Mouse (Mus musculus): ENCODE measurements around the gene B4galnt2. TPM values are rescaled to one million over a fixed set of nuclear protein-coding genes. Genes with fewer than 3 reads are reported as not detected.
A peak's percentile ranks its signal among the peaks of the same experiment; 100 is the strongest.
"Not testable (repeated sequence)": the region's sequence is repeated elsewhere in the genome, so short reads cannot be mapped to it uniquely, and the experiment has no call there.

B4galnt2 gene
- polyA plus RNA-seq, 1 experiment from 2014 or later, result not detected

GRCm38 (mm10) chr11:95879861-95880260 lies 34.8 kb downstream of the B4galnt2 start:
- H3K9ac ChIP-seq; H3K27me3 ChIP-seq; H3K4me3 ChIP-seq; H3K9me3 ChIP-seq; H3K4me2 ChIP-seq; H3K36me3 ChIP-seq; H3K4me1 ChIP-seq (replicated peaks); ATAC-seq (ENCODE audit: low FRiP score, low read depth); H3K27ac ChIP-seq (replicated peaks): not testable (repeated sequence)
- WGBS, result 67% methylated on average over 2 of the region's 2 CpGs

DNA sequence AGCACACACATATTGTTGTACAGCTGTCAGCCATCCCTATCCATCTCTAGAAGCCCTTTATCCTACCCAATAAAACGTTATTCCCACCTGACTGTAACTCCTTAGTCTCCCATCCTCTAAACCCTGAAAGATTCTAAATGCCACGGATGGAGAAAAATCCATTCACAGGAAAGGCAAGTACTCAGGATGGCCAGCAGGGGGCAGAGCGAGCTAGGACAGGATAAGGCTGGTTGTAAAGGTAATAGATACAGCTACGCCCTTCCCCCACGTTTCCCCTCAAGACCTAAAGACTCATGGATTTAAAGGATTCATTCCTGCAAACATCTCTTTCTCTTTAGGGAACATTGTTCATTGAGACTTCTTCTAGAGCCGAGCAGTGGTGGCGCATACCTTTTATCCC lies 38.4 kb downstream of the B4galnt2 start:
- no peaks in the 10 kb centered on the region for H3K27me3 ChIP-seq
- no peaks in the 10 kb centered on the region for H3K4me1 ChIP-seq (replicated peaks)
- peak overlapping the region; percentile 8; the same call in 1 of the 2 replicates for H3K4me3 ChIP-seq
- H3K9ac ChIP-seq, result no peak overlapping the region
- H3K27ac ChIP-seq (replicated peaks), result no peak overlapping the region
- 28% methylated on average over 7 of the region's 7 CpGs for WGBS
- no peaks in the 10 kb centered on the region for H3K9me3 ChIP-seq
- ATAC-seq (ENCODE audit: low FRiP score, low read depth), result no peak
- H3K36me3 ChIP-seq, result no peaks in the 10 kb centered on the region
- H3K4me2 ChIP-seq, result peak overlapping the region; percentile 42

GRCm38 (mm10) chr11:95875804-95876203 lies 38.9 kb downstream of the B4galnt2 start:
- Histone ChIP-seq H3K4me2 (peak overlapping the region; percentile 42), H3K27ac (replicated peaks) (no peak overlapping the region), H3K9ac (no peak overlapping the region), H3K36me3 (no peaks in the 10 kb centered on the region), H3K9me3 (no peaks in the 10 kb centered on the region), H3K27me3 (no peaks in the 10 kb centered on the region), H3K4me3 (peak overlapping the region; percentile 8; the same call in 1 of the 2 replicates), H3K4me1 (replicated peaks) (no peaks in the 10 kb centered on the region)
- WGBS, result 32% methylated on average over 9 of the region's 9 CpGs
- ATAC-seq (ENCODE audit: low FRiP score, low read depth), result 0 out of 2 replicates have a peak, but pooled peaks have one; percentile 19

DNA sequence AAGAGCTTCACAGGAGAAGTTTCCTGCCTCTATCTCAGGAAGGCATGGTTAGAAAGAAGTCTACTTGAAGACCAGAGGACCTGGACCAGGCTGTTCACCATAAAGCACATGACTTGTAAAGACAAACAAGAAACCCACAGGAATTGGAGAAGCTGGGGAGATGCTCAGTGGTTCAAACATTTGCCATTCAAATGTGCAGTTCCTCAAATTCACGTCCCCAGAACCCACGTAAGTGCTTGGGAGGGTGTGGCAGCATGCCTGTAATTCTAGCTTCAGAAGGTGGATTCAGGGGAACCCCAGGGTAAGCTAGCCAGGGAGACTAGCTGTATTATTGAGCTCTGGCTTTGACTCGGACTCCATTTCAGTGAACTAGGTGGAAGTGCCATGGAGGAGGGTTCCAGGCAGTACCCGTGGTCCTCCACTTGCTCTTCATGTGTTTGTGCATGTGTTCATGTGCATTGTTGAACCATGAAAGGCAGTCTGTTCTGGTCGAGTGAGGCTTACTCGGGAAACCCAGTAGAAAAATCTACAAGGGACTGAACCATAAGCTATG lies 44.7 kb downstream of the B4galnt2 start:
- Histone ChIP-seq H3K4me2 (no peak overlapping the region), H3K27me3 (no peaks in the 10 kb centered on the region), H3K9me3 (no peaks in the 10 kb centered on the region), H3K36me3 (no peaks in the 10 kb centered on the region), H3K27ac (replicated peaks) (no peak overlapping the region), H3K4me1 (replicated peaks) (no peaks in the 10 kb centered on the region), H3K4me3 (no peak overlapping the region), H3K9ac (no peak overlapping the region)
- no peak for ATAC-seq (ENCODE audit: low FRiP score, low read depth)
- 79% methylated on average over 6 of the region's 6 CpGs for WGBS

DNA sequence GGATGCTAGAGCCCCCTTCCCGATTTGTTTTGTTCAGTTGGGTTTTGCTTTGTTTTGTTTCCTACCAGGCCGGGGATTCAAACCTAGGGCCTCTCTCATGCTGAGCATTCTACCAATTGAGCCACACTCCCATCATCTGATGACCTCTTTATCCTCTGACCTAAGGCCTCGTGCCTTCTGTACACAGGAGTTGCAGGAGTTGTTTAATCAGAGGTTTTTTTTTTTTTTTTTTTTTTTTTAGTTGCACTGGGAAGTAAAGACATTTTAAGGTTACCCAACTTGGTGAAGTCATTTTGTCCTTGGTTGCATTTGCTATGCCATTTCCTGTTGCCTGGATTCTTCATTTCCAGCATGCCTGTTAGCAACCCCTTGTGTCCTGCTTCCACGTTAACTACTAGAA lies 45.2 kb downstream of the B4galnt2 start:
- Histone ChIP-seq H3K4me2 (no peak overlapping the region), H3K4me3 (no peak overlapping the region), H3K36me3 (no peaks in the 10 kb centered on the region), H3K27ac (replicated peaks) (no peak overlapping the region), H3K9me3 (no peaks in the 10 kb centered on the region), H3K9ac (no peak overlapping the region), H3K4me1 (replicated peaks) (no peaks in the 10 kb centered on the region), H3K27me3 (no peaks in the 10 kb centered on the region)
- no peak for ATAC-seq (ENCODE audit: low FRiP score, low read depth)
- WGBS, result 85% methylated on average over 4 of the region's 4 CpGs

GRCm38 (mm10) chr11:95861397-95861796 lies 53.3 kb downstream of the B4galnt2 start:
- H3K4me1 ChIP-seq (replicated peaks), result peaks cover 17% of the 10 kb centered on the region
- 94% methylated on average over 8 of the region's 8 CpGs for whole genome bisulfite sequencing
- no peak overlapping the region for H3K9ac ChIP-seq

GRCm38 (mm10) chr11:95860071-95860490 lies 54.6 kb downstream of the B4galnt2 start:
- Histone ChIP-seq H3K4me1 (replicated peaks) (peaks cover 17% of the 10 kb centered on the region), H3K4me2 (peak overlapping the region; percentile 72), H3K27ac (replicated peaks) (0 out of 2 replicates have a peak overlapping the region, but pooled peaks have one; percentile 89), H3K36me3 (no peaks in the 10 kb centered on the region), H3K4me3 (peak overlapping the region; percentile 85), H3K27me3 (no peaks in the 10 kb centered on the region), H3K9ac (peak overlapping the region; percentile 54), H3K9me3 (no peaks in the 10 kb centered on the region)
- ATAC-seq (ENCODE audit: low FRiP score, low read depth), result no peak
- 35% methylated on average over 3 of the region's 3 CpGs for WGBS

More at GRCm38 (mm10) chr11:95861397-95861796, 53.3 kb downstream of the B4galnt2 start:
- Histone ChIP-seq H3K27ac (replicated peaks) (no peak overlapping the region), H3K4me3 (no peak overlapping the region), H3K9me3 (no peaks in the 10 kb centered on the region), H3K27me3 (no peaks in the 10 kb centered on the region), H3K36me3 (no peaks in the 10 kb centered on the region), H3K4me2 (no peak overlapping the region)
- no peak for ATAC-seq (ENCODE audit: low FRiP score, low read depth)

GRCm38 (mm10) chr11:95859468-95859855 lies 55.2 kb downstream of the B4galnt2 start:
- under 1% methylated on average over 35 of the region's 35 CpGs for WGBS
- Histone ChIP-seq H3K36me3 (no peaks in the 10 kb centered on the region), H3K4me1 (replicated peaks) (peaks cover 17% of the 10 kb centered on the region), H3K9ac (peak overlapping the region; percentile 54), H3K27ac (replicated peaks) (peak overlapping the region; percentile 89), H3K4me3 (peak overlapping the region; percentile 85), H3K9me3 (no peaks in the 10 kb centered on the region), H3K4me2 (peak overlapping the region; percentile 72), H3K27me3 (no peaks in the 10 kb centered on the region)
- peak; percentile 67 for ATAC-seq (ENCODE audit: low FRiP score, low read depth)

- Histone ChIP-seq H3K4me3 (peak overlapping the region; percentile 85), H3K36me3 (no peaks in the 10 kb centered on the region), H3K4me2 (peak overlapping the region; percentile 72), H3K9ac (peak overlapping the region; percentile 54), H3K27me3 (no peaks in the 10 kb centered on the region), H3K4me1 (replicated peaks) (peaks cover 17% of the 10 kb centered on the region), H3K9me3 (no peaks in the 10 kb centered on the region), H3K27ac (replicated peaks) (peak overlapping the region; percentile 89)
- under 1% methylated on average over 58 of the region's 58 CpGs for WGBS
- ATAC-seq (ENCODE audit: low FRiP score, low read depth), result peak; percentile 98
These were observed 55.9 kb downstream of the B4galnt2 start for GRCm38 (mm10) chr11:95858528-95859467.

- Histone ChIP-seq H3K4me1 (replicated peaks) (peaks cover 17% of the 10 kb centered on the region), H3K4me2 (peak overlapping the region; percentile 72), H3K27ac (replicated peaks) (peak overlapping the region; percentile 89), H3K36me3 (no peaks in the 10 kb centered on the region), H3K9ac (peak overlapping the region; percentile 47), H3K27me3 (no peaks in the 10 kb centered on the region), H3K4me3 (peak overlapping the region; percentile 85), H3K9me3 (no peaks in the 10 kb centered on the region)
- no peak for ATAC-seq (ENCODE audit: low FRiP score, low read depth)
- WGBS, result 15% methylated on average over 21 of the region's 21 CpGs
These were observed 56.8 kb downstream of the B4galnt2 start for GRCm38 (mm10) chr11:95857716-95858527.

GRCm38 (mm10) chr11:95857306-95857705 lies 57.4 kb downstream of the B4galnt2 start:
- WGBS, result 82% methylated on average over 4 of the region's 4 CpGs
- Histone ChIP-seq H3K4me1 (replicated peaks) (peaks cover 17% of the 10 kb centered on the region), H3K4me2 (peak overlapping the region; percentile 72), H3K9me3 (no peaks in the 10 kb centered on the region), H3K9ac (peak overlapping the region; percentile 47; the same call in 1 of the 2 replicates), H3K36me3 (no peaks in the 10 kb centered on the region), H3K4me3 (peak overlapping the region; percentile 85), H3K27me3 (no peaks in the 10 kb centered on the region), H3K27ac (replicated peaks) (no peak overlapping the region)
- no peak for ATAC-seq (ENCODE audit: low FRiP score, low read depth)

Measured in hindbrain, embryonic 15.5 days (tissue).